Mouse (Mus musculus): ENCODE measurements at regions not wholly inside any gene's neighbourhood (a gene's known extent, or its start where the extent isn't known, plus 50 kb on each side); places are given as distances from the start of the nearest gene placed in this dataset.

- DNase-seq, result no peak
Measured at GRCm38 (mm10) chr1:6928658-6929057, 2121.0 kb downstream of the Gm37988 start.

GRCm38 (mm10) chr1:6931876-6932275, 2124.2 kb downstream of the Gm37988 start:
- DNase-seq, result no peak

- DNase-seq, result no peak
Measured at GRCm38 (mm10) chr1:6969838-6970237, 2162.1 kb downstream of the Gm37988 start.

GRCm38 (mm10) chr1:6973749-6974327, 2166.1 kb downstream of the Gm37988 start:
- DNase-seq, result no peak

- DNase-seq, result no peak
Measured at GRCm38 (mm10) chr1:6979626-6980025, 2171.9 kb downstream of the Gm37988 start.

GRCm38 (mm10) chr1:6984226-6984625, 2176.5 kb downstream of the Gm37988 start:
- DNase-seq, result no peak

- DNase-seq, result no peak
Measured at GRCm38 (mm10) chr1:6997611-6998010, 2189.9 kb downstream of the Gm37988 start.

- peak; percentile 18 to 59 for DNase-seq
Measured at GRCm38 (mm10) chr1:7010184-7010583, 2202.5 kb downstream of the Gm37988 start.

All from kidney, adult 8-10 months (tissue).